Mouse (Mus musculus) ES-Bruce4 (cell line): Measurements from ENCODE around the gene Lgr4. TPM values are rescaled to one million over a fixed set of nuclear protein-coding genes. Genes with fewer than 3 reads are reported as not detected.

Experiments
- H3K27ac ChIP-seq: 2 replicates; pipeline ENCODE4 v1.5.1; 2012; ENCODE audit warnings: low read length, inconsistent platforms; ENCODE audit not compliant: insufficient read depth
- H3K27me3 ChIP-seq: 2 replicates; pipeline ENCODE4 v1.6.1; 2012; ENCODE audit warnings: mild to moderate bottlenecking, low read length, inconsistent platforms; ENCODE audit not compliant: control insufficient read depth, poor library complexity, insufficient read depth, severe bottlenecking
- H3K36me3 ChIP-seq: 2 replicates; pipeline ENCODE4 v1.6.1; 2012; ENCODE audit warnings: inconsistent platforms, mild to moderate bottlenecking, low read length, moderate library complexity; ENCODE audit not compliant: control insufficient read depth, poor library complexity, insufficient read depth, severe bottlenecking
- H3K4me1 ChIP-seq: one replicate; pipeline ENCODE4 v1.8.1; 2011; ENCODE audit warnings: low read length; ENCODE audit not compliant: control insufficient read depth, insufficient read depth
- H3K4me3 ChIP-seq: 2 replicates; pipeline ENCODE4 v1.5.1; 2011; ENCODE audit warnings: low read depth, mild to moderate bottlenecking, low read length
- H3K9ac ChIP-seq: 2 replicates; pipeline ENCODE4 v1.6.1; 2012; ENCODE audit warnings: low read depth, mild to moderate bottlenecking, inconsistent platforms; ENCODE audit not compliant: poor library complexity, severe bottlenecking
- H3K9me3 ChIP-seq: replicated peaks from 2 replicates; pipeline ENCODE4 v1.6.1; 2012; ENCODE audit warnings: mild to moderate bottlenecking, low read length, inconsistent platforms; ENCODE audit not compliant: control insufficient read depth, poor library complexity, insufficient read depth, severe bottlenecking
- CTCF ChIP-seq: IDR thresholded peaks from one replicate; pipeline ENCODE4 v1.8.1; 2011; ENCODE audit warnings: low read depth, low read length
- EP300 ChIP-seq: IDR thresholded peaks from 2 replicates; pipeline ENCODE4 v1.6.1; 2011; ENCODE audit warnings: low read depth, low read length; ENCODE audit not compliant: insufficient read depth
- POLR2A ChIP-seq: IDR thresholded peaks from one replicate; pipeline ENCODE4 v1.8.1; 2011; ENCODE audit warnings: low read length; ENCODE audit not compliant: insufficient read depth
- polyA plus RNA-seq: library from polyadenylated mRNA; stranded (reverse); fragments of >200 nt; gene quantifications from 2 replicates; pipeline ENCODE4 v1.2.4, GENCODE M21; 2011; ENCODE audit warnings: low read depth; ENCODE audit not compliant: missing spikeins, insufficient read depth, insufficient read length

Lgr4 gene
- polyA plus RNA-seq, 1 experiment = 64.2 TPM

DNA sequence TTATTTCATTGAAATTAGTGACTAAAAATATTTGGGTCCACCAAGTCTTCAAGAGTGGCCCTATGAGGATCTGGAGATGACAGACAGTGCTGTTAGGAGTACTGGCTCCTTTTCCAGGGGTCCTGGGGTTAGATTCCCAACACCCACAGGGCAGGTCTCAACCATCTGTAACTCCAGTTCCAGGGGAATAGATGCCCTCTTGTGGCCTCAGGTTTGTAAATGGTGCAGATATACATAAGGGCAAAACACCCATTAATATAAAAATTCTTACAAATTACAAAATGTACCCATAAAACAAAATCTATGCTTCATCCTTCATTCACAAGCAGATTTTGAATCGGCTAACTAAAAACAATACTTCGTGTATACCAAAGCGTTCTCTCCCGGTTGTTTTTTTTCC lies 27.4 kb upstream of the Lgr4 start:
- Histone ChIP-seq H3K4me3 (peak overlapping the region; percentile 30), H3K9ac (peak overlapping the region; percentile 92), H3K27me3 (no peaks in the 10 kb centered on the region), H3K4me1 (peaks cover 1% of the 10 kb centered on the region), H3K27ac (no peak overlapping the region), H3K9me3 (no peaks in the 10 kb centered on the region), H3K36me3 (peaks cover 8% of the 10 kb centered on the region)
- TF ChIP-seq EP300 = no peak
- TF ChIP-seq CTCF = no peak
- TF ChIP-seq POLR2A = no peak

DNA sequence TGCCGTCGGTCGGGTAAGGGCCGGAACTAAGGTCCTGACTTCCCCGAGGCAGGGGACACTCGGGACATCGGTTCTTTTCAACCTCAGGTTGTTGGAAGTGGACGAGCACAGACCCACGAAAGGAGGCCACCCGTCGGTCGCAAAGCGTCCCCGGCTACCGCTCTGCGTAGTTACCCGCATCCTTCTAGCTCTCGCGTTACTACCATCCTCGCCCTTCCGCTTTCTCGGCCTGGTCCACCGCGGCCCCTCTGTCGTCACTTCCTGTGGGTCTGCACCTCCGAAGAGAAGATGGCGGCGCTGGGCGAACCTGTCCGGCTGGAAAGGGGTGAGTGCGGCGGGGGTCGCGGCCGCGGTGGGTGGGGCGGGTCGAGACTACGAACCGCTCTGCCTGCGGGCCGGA lies 26.9 kb upstream of the Lgr4 start, which contains the start of gene Lin7c:
Gene Lin7c, plus strand, starts transcription at position 257 of the 400 bp plus-strand sequence.
- H3K27me3 ChIP-seq = no peaks in the 10 kb centered on the region
- TF ChIP-seq POLR2A (peak; percentile 74), CTCF (no peak), EP300 (no peak)
- no peaks in the 10 kb centered on the region for H3K9me3 ChIP-seq
- H3K9ac ChIP-seq = peak within 1 kb of the TSS; percentile 92
- peaks cover 11% of the 10 kb centered on the region for H3K36me3 ChIP-seq
- no peak within 1 kb of the TSS for H3K27ac ChIP-seq
- H3K4me1 ChIP-seq = peaks cover 1% of the 10 kb centered on the region
- H3K4me3 ChIP-seq = peak within 1 kb of the TSS; percentile 86

DNA sequence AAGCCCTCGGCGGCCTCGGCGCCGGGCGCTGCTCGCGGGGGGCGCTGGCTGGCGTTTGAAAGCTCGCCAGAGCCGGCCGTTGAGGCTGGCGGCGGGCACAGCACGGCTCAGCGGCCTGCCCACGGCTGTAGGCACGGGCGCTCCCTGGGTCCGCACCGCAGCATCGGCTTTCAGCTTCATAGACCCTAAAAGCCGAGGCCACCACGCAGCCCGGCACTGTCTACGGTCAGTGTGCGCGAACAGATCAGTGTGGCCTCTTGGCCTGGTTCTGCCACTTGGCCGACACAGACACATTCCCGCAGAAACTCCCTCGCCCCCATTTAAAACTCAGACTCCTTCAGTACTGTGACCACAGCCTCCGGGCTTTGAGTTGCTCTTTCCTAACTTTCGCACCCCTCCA lies 26.4 kb upstream of the Lgr4 start:
- peaks cover 16% of the 10 kb centered on the region for H3K36me3 ChIP-seq
- H3K4me1 ChIP-seq = peaks cover 1% of the 10 kb centered on the region
- H3K27ac ChIP-seq = no peak overlapping the region
- H3K27me3 ChIP-seq = no peaks in the 10 kb centered on the region
- peak overlapping the region; percentile 86 for H3K4me3 ChIP-seq
- TF ChIP-seq EP300 (no peak), CTCF (no peak), POLR2A (no peak)
- H3K9ac ChIP-seq = peak overlapping the region; percentile 92
- no peaks in the 10 kb centered on the region for H3K9me3 ChIP-seq

DNA sequence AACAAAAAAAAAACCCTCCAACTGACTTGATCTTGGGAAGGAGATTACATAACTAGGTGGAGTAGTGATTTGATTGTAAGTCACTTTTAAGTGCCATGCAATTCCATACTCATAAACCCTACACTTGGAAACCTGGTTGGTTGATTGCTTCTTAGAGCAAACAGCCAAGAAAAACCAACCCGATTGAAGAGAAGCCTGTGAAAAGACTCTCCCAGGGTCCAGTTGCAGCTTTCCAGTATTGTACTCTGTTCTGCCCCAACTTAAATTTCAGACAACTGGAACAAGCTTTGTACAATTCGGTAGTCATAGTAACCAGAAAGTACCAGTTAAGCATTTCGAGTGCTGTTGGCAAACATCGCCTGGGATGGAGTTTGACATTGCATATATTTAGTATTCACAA lies 26.0 kb upstream of the Lgr4 start:
- Histone ChIP-seq H3K9me3 (no peaks in the 10 kb centered on the region), H3K27me3 (no peaks in the 10 kb centered on the region), H3K4me3 (peak overlapping the region; percentile 86), H3K9ac (peak overlapping the region; percentile 92), H3K36me3 (peaks cover 19% of the 10 kb centered on the region), H3K4me1 (peaks cover 1% of the 10 kb centered on the region), H3K27ac (no peak overlapping the region)
- TF ChIP-seq EP300 (no peak), POLR2A (no peak), CTCF (no peak)

DNA sequence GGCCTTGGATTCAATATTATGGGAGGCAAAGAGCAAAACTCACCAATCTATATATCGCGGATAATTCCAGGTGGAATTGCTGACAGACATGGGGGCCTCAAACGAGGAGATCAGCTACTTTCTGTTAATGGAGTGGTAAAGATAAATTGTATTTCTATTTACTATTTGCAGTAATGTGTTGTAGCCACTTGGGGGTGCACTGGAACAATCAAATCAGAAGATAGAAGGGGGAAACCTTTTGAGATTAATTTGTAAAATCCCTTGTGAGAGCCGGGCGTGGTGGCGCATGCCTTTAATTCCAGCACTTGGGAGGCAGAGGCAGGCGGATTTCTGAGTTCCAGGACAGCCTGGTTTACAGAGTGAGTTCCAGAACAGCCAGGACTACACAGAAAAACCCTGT lies 21.1 kb upstream of the Lgr4 start:
- H3K4me1 ChIP-seq = peaks cover 1% of the 10 kb centered on the region
- no peaks in the 10 kb centered on the region for H3K27me3 ChIP-seq
- H3K36me3 ChIP-seq = peaks cover 50% of the 10 kb centered on the region
- no peak overlapping the region for H3K4me3 ChIP-seq
- no peak for TF ChIP-seq POLR2A
- TF ChIP-seq CTCF = no peak
- TF ChIP-seq EP300 = no peak
- H3K9me3 ChIP-seq = no peaks in the 10 kb centered on the region
- H3K27ac ChIP-seq = no peak overlapping the region
- no peak overlapping the region for H3K9ac ChIP-seq

DNA sequence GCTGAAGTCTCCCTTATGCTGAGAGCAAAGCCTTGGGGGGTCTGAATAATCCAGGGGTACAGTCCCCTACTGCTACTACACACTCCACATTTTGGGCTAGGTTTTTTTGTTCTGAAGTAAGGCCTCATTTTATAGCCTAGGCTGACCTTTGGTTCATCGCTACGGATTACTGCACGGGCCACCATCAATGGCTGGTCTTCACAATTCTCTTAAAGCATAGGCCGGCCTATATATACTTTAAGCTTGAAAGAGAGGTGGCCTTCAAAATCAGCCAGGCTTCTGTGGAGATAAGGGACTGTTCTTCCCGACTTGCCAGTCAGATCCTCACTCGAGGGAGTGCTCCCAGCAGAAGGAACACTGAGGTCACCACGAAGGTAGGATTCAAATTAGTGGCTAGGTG lies 14.6 kb upstream of the Lgr4 start:
- Histone ChIP-seq H3K9me3 (no peaks in the 10 kb centered on the region), H3K4me1 (no peaks in the 10 kb centered on the region), H3K27me3 (no peaks in the 10 kb centered on the region), H3K4me3 (no peak overlapping the region), H3K27ac (no peak overlapping the region), H3K9ac (no peak overlapping the region), H3K36me3 (peaks cover 19% of the 10 kb centered on the region)
- TF ChIP-seq CTCF = no peak
- no peak for TF ChIP-seq EP300
